Mouse (Mus musculus): ENCODE results near the gene Cdc6.

Cdc6 gene

GRCm38 (mm10) chr11:98943741-98944461 lies 36.3 kb downstream of the Cdc6 start:
- no peak for DNase-seq (ENCODE audit: low read depth)

GRCm38 (mm10) chr11:98944897-98945604 lies 37.5 kb downstream of the Cdc6 start:
- DNase-seq (ENCODE audit: low read depth) = no peak

- no peak for DNase-seq (ENCODE audit: low read depth)
Observed at GRCm38 (mm10) chr11:98945605-98945977, 38.0 kb downstream of the Cdc6 start.

GRCm38 (mm10) chr11:98947969-98948569 lies 40.5 kb downstream of the Cdc6 start:
- no peak for DNase-seq (ENCODE audit: low read depth)

GRCm38 (mm10) chr11:98949242-98949957 lies 41.8 kb downstream of the Cdc6 start:
- DNase-seq (ENCODE audit: low read depth) = no peak

- DNase-seq (ENCODE audit: low read depth) = no peak
Observed at GRCm38 (mm10) chr11:98949958-98950460, 42.4 kb downstream of the Cdc6 start.

GRCm38 (mm10) chr11:98950484-98950883 lies 42.9 kb downstream of the Cdc6 start:
- no peak for DNase-seq (ENCODE audit: low read depth)

- no peak for DNase-seq (ENCODE audit: low read depth)
Observed at GRCm38 (mm10) chr11:98951026-98951906, 43.7 kb downstream of the Cdc6 start.

GRCm38 (mm10) chr11:98952111-98952510 lies 44.5 kb downstream of the Cdc6 start:
- DNase-seq (ENCODE audit: low read depth) = no peak

- DNase-seq (ENCODE audit: low read depth) = no peak
Observed at GRCm38 (mm10) chr11:98952736-98953135, 45.1 kb downstream of the Cdc6 start.

GRCm38 (mm10) chr11:98953361-98953760 lies 45.8 kb downstream of the Cdc6 start:
- no peak for DNase-seq (ENCODE audit: low read depth)

GRCm38 (mm10) chr11:98953835-98954320 lies 46.3 kb downstream of the Cdc6 start:
- DNase-seq (ENCODE audit: low read depth) = no peak

GRCm38 (mm10) chr11:98954373-98954772 lies 46.8 kb downstream of the Cdc6 start:
- DNase-seq (ENCODE audit: low read depth) = no peak

GRCm38 (mm10) chr11:98954801-98955706 lies 47.5 kb downstream of the Cdc6 start:
- no peak for DNase-seq (ENCODE audit: low read depth)

- DNase-seq (ENCODE audit: low read depth) = no peak
Observed at GRCm38 (mm10) chr11:98955707-98956235, 48.2 kb downstream of the Cdc6 start.

GRCm38 (mm10) chr11:98956340-98956739 lies 48.7 kb downstream of the Cdc6 start:
- DNase-seq (ENCODE audit: low read depth) = no peak

GRCm38 (mm10) chr11:98959437-98960312 lies 52.1 kb downstream of the Cdc6 start:
- DNase-seq (ENCODE audit: low read depth) = peak; percentile 78

- DNase-seq (ENCODE audit: low read depth) = no peak
Observed at GRCm38 (mm10) chr11:98960313-98960906, 52.8 kb downstream of the Cdc6 start.

All from c-Kit-positive CD71-negative TER-119-negative erythroid progenitor cells, embryonic 14.5 days (primary cell).